Mouse (Mus musculus): ENCODE results near the gene Cep70. TPM values are rescaled to one million over a fixed set of nuclear protein-coding genes. Genes with fewer than 3 reads are reported as not detected.

Gene Cep70
- total and polyA plus RNA-seq, 2 experiments, result 0.70 to 9.4 TPM

DNA sequence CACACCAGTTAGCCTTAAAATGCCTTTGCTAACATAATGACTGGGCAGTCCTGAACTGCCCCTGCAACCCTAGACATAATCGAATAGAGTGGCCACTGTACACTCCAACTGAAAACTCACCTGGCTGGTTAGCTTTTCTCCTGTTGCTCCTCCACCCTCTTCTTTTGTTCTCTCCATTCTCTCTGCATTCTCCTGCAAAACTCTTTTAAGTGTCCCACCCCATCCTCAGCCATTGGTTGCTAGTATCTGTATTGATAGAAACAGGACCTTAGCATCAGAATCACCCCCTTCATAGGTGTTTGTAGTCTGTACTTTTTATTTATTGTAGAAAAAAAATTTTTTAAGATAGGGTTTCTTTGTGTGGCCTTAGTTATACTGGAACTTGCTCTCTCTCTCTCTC, 13.0 kb downstream of the Cep70 start:
- no peaks in the 10 kb centered on the region for H3K27me3 ChIP-seq (ENCODE audit: control insufficient read depth, insufficient read depth, low read length)
- peaks cover 13% of the 10 kb centered on the region for H3K36me3 ChIP-seq (ENCODE audit: control insufficient read depth, insufficient read depth, low read length)
- TF ChIP-seq CTCF (IDR thresholded peaks at IDR 0.05; ENCODE audit: low read depth, low read length), result no peak
- TF ChIP-seq POLR2A (IDR thresholded peaks at IDR 0.05; ENCODE audit: extremely low read depth, insufficient read depth, low read length), result no peak
- H3K9ac ChIP-seq (ENCODE audit: low read depth, low read length), result no peak overlapping the region
- H3K79me2 ChIP-seq (ENCODE audit: control insufficient read depth, insufficient read depth, low read length), result no peaks in the 10 kb centered on the region
- H3K4me1 ChIP-seq (ENCODE audit: control insufficient read depth, insufficient read depth, low read length), result no peaks in the 10 kb centered on the region
- H3K27ac ChIP-seq (replicated peaks; ENCODE audit: insufficient read depth, low read depth, low read length), result no peak overlapping the region
- WGBS, result 97% methylated on average over 1 of the region's 1 CpGs
- no peak for DNase-seq (ENCODE audit: extremely low read depth, low read depth, low spot score)
- no peak overlapping the region for H3K4me3 ChIP-seq (ENCODE audit: insufficient read depth, low read depth, low read length)

DNA sequence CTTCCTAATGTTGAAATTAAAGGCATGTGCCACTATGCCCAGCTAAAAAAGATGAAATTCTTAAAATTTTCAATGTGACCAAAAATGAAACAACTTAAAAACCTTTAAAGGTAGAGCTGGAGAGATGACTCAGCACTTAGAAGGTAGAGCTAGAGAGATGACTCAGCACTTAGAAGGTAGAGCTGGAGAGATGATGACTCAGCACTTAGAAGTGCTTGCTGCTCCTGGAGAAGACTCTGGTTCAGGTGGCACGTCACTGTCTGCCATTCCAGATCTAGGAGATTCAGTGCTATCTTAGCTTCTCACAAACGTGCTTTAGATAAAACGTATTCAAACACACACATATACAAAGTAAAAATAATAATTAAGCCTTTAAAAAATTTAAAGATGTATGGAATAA, 13.7 kb downstream of the Cep70 start:
- no peak for DNase-seq (ENCODE audit: extremely low read depth, low read depth, low spot score)
- Histone ChIP-seq H3K9ac (ENCODE audit: low read depth, low read length) (no peak overlapping the region), H3K79me2 (ENCODE audit: control insufficient read depth, insufficient read depth, low read length) (no peaks in the 10 kb centered on the region), H3K27ac (replicated peaks; ENCODE audit: insufficient read depth, low read depth, low read length) (no peak overlapping the region), H3K4me1 (ENCODE audit: control insufficient read depth, insufficient read depth, low read length) (no peaks in the 10 kb centered on the region), H3K4me3 (ENCODE audit: insufficient read depth, low read depth, low read length) (no peak overlapping the region), H3K27me3 (ENCODE audit: control insufficient read depth, insufficient read depth, low read length) (no peaks in the 10 kb centered on the region), H3K36me3 (ENCODE audit: control insufficient read depth, insufficient read depth, low read length) (peaks cover 13% of the 10 kb centered on the region)
- no peak for TF ChIP-seq POLR2A (IDR thresholded peaks at IDR 0.05; ENCODE audit: extremely low read depth, insufficient read depth, low read length)
- no peak for TF ChIP-seq CTCF (IDR thresholded peaks at IDR 0.05; ENCODE audit: low read depth, low read length)
- 98% methylated on average over 3 of the region's 3 CpGs for WGBS

GRCm38 (mm10) chr9:99258891-99259290, 15.7 kb downstream of the Cep70 start:
- no peak for DNase-seq (ENCODE audit: extremely low read depth, low read depth, low spot score)
- Histone ChIP-seq H3K36me3 (ENCODE audit: control insufficient read depth, insufficient read depth, low read length) (peaks cover 18% of the 10 kb centered on the region), H3K4me3 (ENCODE audit: insufficient read depth, low read depth, low read length) (no peak overlapping the region), H3K27ac (replicated peaks; ENCODE audit: insufficient read depth, low read depth, low read length) (no peak overlapping the region), H3K27me3 (ENCODE audit: control insufficient read depth, insufficient read depth, low read length) (no peaks in the 10 kb centered on the region), H3K79me2 (ENCODE audit: control insufficient read depth, insufficient read depth, low read length) (no peaks in the 10 kb centered on the region), H3K9ac (ENCODE audit: low read depth, low read length) (no peak overlapping the region), H3K4me1 (ENCODE audit: control insufficient read depth, insufficient read depth, low read length) (no peaks in the 10 kb centered on the region)
- no peak for TF ChIP-seq CTCF (IDR thresholded peaks at IDR 0.05; ENCODE audit: low read depth, low read length)
- no peak for TF ChIP-seq POLR2A (IDR thresholded peaks at IDR 0.05; ENCODE audit: extremely low read depth, insufficient read depth, low read length)
- WGBS, result 88% methylated on average over 5 of the region's 5 CpGs

DNA sequence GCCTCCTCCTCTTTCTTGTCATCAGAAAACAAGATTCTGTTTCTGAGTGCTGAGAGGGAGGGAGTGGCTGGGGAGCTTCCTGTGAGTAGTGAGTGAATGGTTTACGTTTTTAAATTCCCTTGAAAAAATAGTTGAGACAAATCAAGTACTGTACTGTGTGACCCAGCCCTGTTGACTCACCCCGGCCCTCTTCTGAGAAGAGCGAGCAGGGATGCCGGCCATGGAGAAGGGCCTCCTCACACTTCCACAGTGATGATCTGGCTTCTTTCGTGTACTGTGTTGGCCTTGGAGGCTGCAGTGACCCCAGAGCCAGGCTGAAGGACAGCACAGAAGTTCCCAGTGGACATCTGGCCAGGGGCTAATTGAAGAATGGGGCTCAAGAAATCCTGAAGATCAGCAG, 61.1 kb downstream of the Cep70 start:
- TF ChIP-seq CTCF (IDR thresholded peaks at IDR 0.05; ENCODE audit: low read depth, low read length), result no peak
- no peak for TF ChIP-seq POLR2A (IDR thresholded peaks at IDR 0.05; ENCODE audit: extremely low read depth, insufficient read depth, low read length)
- Histone ChIP-seq H3K36me3 (ENCODE audit: control insufficient read depth, insufficient read depth, low read length) (peaks cover 4% of the 10 kb centered on the region), H3K27me3 (ENCODE audit: control insufficient read depth, insufficient read depth, low read length) (no peaks in the 10 kb centered on the region), H3K4me1 (ENCODE audit: control insufficient read depth, insufficient read depth, low read length) (no peaks in the 10 kb centered on the region), H3K4me3 (ENCODE audit: insufficient read depth, low read depth, low read length) (no peak overlapping the region), H3K9ac (ENCODE audit: low read depth, low read length) (no peak overlapping the region), H3K79me2 (ENCODE audit: control insufficient read depth, insufficient read depth, low read length) (no peaks in the 10 kb centered on the region), H3K27ac (replicated peaks; ENCODE audit: insufficient read depth, low read depth, low read length) (no peak overlapping the region)
- WGBS, result 89% methylated on average over 5 of the region's 5 CpGs
- no peak for DNase-seq (ENCODE audit: extremely low read depth, low read depth, low spot score)

GRCm38 (mm10) chr9:99306226-99306625, 63.1 kb downstream of the Cep70 start:
- DNase-seq (ENCODE audit: extremely low read depth, low read depth, low spot score), result no peak
- TF ChIP-seq POLR2A (IDR thresholded peaks at IDR 0.05; ENCODE audit: extremely low read depth, insufficient read depth, low read length), result no peak
- no peak for TF ChIP-seq CTCF (IDR thresholded peaks at IDR 0.05; ENCODE audit: low read depth, low read length)
- Histone ChIP-seq H3K27ac (replicated peaks; ENCODE audit: insufficient read depth, low read depth, low read length) (no peak overlapping the region), H3K4me1 (ENCODE audit: control insufficient read depth, insufficient read depth, low read length) (no peaks in the 10 kb centered on the region), H3K36me3 (ENCODE audit: control insufficient read depth, insufficient read depth, low read length) (peaks cover 4% of the 10 kb centered on the region), H3K79me2 (ENCODE audit: control insufficient read depth, insufficient read depth, low read length) (no peaks in the 10 kb centered on the region), H3K9ac (ENCODE audit: low read depth, low read length) (no peak overlapping the region), H3K4me3 (ENCODE audit: insufficient read depth, low read depth, low read length) (no peak overlapping the region), H3K27me3 (ENCODE audit: control insufficient read depth, insufficient read depth, low read length) (no peaks in the 10 kb centered on the region)
- 86% methylated on average over 6 of the region's 6 CpGs for WGBS

GRCm38 (mm10) chr9:99319343-99319951, 76.3 kb downstream of the Cep70 start:
- no peak for DNase-seq (ENCODE audit: extremely low read depth, low read depth, low spot score)

More at GRCm38 (mm10) chr9:99319343-99319951, 76.3 kb downstream of the Cep70 start:
- Histone ChIP-seq H3K4me1 (ENCODE audit: control insufficient read depth, insufficient read depth, low read length) (no peaks in the 10 kb centered on the region), H3K27me3 (ENCODE audit: control insufficient read depth, insufficient read depth, low read length) (no peaks in the 10 kb centered on the region), H3K79me2 (ENCODE audit: control insufficient read depth, insufficient read depth, low read length) (no peaks in the 10 kb centered on the region), H3K4me3 (ENCODE audit: insufficient read depth, low read depth, low read length) (no peak overlapping the region), H3K27ac (replicated peaks; ENCODE audit: insufficient read depth, low read depth, low read length) (no peak overlapping the region), H3K36me3 (ENCODE audit: control insufficient read depth, insufficient read depth, low read length) (no peaks in the 10 kb centered on the region), H3K9ac (ENCODE audit: low read depth, low read length) (no peak overlapping the region)
- TF ChIP-seq CTCF (IDR thresholded peaks at IDR 0.05; ENCODE audit: low read depth, low read length) (no peak), POLR2A (IDR thresholded peaks at IDR 0.05; ENCODE audit: extremely low read depth, insufficient read depth, low read length) (no peak)
- WGBS, result 64% methylated on average over 8 of the region's 8 CpGs

All from liver, adult 2 months (tissue).